Mouse (Mus musculus) left cerebral cortex, adult 2 months (tissue): ENCODE results near the gene Ttc3. TPM values are rescaled to one million over a fixed set of nuclear protein-coding genes. Genes with fewer than 3 reads are reported as not detected.
"Not testable (repeated sequence)": the region's sequence is repeated elsewhere in the genome, so short reads cannot be mapped to it uniquely, and the experiment has no call there.

Experiments used
- DNase-seq, 2 experiments: peaks; one replicate each; pipeline ENCODE4 v3.0.0; 2021 to 2022; ENCODE audit warnings: low spot score in 2 of 2, mixed read lengths in 1 of 2; ENCODE audit errors: extremely low spot score in 1 of 2
- H3K27ac ChIP-seq: fragments of 200-600 bp; 2 replicates; pipeline ENCODE4 v1.8.1; 2022
- H3K4me3 ChIP-seq: fragments of 200-600 bp; 2 replicates; pipeline ENCODE4 v1.8.1; 2022
- CTCF ChIP-seq: fragments of 200-600 bp; IDR thresholded peaks from 2 replicates; pipeline ENCODE4 v1.8.1; 2022; ENCODE audit warnings: antibody characterized with exemption, mild to moderate bottlenecking, moderate library complexity
- intact Hi-C: fragments of 180-260 bp; cut with DNase I; formaldehyde crosslinking; loops from one replicate; pipeline ENCODE4 v1.15.1; 2025
- long read RNA-seq, 2 experiments: library from polyadenylated mRNA; stranded (forward); transcript quantifications; one replicate each; pipeline ENCODE4 v2.0.0; 2021; ENCODE audit warnings: borderline mapping rate in 2 of 2
- total RNA-seq, 2 experiments: library from RNA; stranded (reverse); gene quantifications; 2 replicates each; pipeline ENCODE4 v1.2.3; 2021

The Ttc3 gene
- 100 to 1,000 TPM; 982 to 987 TPM for total RNA-seq
- long read RNA-seq, experiment 1, full-length matches to known transcripts: 7 of 703 reads
- long read RNA-seq, experiment 1, partial matches to known transcripts: 153 of 703 reads
- long read RNA-seq, experiment 1, other reads (novel, unspliced or antisense): 543 of 703 reads
- long read RNA-seq, experiment 2, full-length matches to known transcripts: 9 of 432 reads
- long read RNA-seq, experiment 2, partial matches to known transcripts: 81 of 432 reads
- long read RNA-seq, experiment 2, other reads (novel, unspliced or antisense): 342 of 432 reads

DNA sequence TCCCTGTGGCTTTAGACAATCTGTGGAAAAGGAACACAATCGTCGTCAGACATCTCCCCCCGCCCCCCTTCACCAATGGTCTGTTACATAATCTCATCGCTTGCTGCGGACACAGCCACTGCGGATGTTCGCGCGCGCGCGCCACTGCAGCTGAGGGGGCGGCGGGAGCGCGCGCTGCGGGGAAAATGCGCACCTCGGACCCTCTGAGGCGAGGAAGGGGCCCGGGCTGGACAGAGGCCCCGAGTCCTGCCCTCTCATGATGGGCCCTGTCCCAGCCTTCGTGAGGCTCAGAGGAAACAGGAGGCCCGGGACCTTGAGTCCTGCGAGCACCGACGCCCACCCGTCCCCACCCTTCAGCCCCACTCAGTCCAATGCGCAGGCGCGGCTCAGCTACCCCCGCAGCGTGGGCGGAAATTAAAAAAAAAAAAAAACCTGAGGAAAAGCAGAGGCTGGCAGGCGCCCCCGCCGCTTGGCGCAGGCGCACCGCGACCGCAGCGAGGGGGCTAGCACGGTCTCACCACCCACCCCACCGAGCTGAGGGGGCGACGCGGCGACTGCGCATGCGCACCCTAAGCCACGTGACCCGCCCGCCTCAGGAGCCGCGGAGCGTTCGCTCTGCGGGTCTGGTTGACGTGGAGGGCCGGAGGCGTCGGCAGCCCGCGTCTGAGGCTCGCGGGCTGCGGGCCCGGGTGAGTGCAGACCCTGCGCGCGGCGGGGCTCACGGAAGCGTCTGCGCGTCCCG is at the start of gene Ttc3:
TSS of gene Ttc3 (plus strand) at position 446 of the 742 bp plus-strand sequence.
- TF ChIP-seq CTCF: no peak; the same call in 1 of the 2 replicates
- H3K4me3 ChIP-seq: peak within 1 kb of the TSS; percentile 81
- DNase-seq: peak; percentile 97 to 98
- peak within 1 kb of the TSS; percentile 100 for H3K27ac ChIP-seq
- intact Hi-C loops: loop anchor here (1.0 kb wide), 2 partner anchors 57 to 199 kb away; partner anchors contain the start of gene Hlcs

- Histone ChIP-seq H3K4me3 (no peak overlapping the region), H3K27ac (no peak overlapping the region)
- no peak for TF ChIP-seq CTCF
- no peak for DNase-seq
- intact Hi-C loops: no loop called here
Observed at GRCm38 (mm10) chr16:94323681-94324080, 46.7 kb upstream of the Ttc3 start.

DNA sequence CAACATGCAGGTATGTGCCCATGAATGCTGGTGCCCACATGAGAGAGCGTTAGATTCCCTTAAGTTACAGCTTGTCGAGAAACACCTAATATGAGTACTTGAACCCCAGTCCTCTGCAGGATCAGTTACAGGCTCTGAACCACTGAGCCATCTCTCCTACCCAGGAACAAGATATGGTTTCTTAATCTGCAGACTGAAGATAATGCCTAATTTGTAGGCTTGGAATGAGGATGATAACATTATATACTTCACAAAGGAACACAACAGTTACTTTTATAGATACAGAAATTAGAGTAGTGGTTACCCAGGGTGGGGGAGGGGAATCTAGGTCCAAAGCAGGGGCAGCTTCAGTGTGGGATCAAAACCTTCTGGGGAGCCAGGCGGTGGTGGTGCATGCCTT is 44.4 kb upstream of the Ttc3 start:
- intact Hi-C loops: loop anchor here (5.0 kb wide), 1 partner anchor 59 kb away; no protein-coding TSS in a partner anchor
- Histone ChIP-seq H3K4me3 (no peak overlapping the region), H3K27ac (no peak overlapping the region)
- TF ChIP-seq CTCF: no peak
- no peak for DNase-seq

DNA sequence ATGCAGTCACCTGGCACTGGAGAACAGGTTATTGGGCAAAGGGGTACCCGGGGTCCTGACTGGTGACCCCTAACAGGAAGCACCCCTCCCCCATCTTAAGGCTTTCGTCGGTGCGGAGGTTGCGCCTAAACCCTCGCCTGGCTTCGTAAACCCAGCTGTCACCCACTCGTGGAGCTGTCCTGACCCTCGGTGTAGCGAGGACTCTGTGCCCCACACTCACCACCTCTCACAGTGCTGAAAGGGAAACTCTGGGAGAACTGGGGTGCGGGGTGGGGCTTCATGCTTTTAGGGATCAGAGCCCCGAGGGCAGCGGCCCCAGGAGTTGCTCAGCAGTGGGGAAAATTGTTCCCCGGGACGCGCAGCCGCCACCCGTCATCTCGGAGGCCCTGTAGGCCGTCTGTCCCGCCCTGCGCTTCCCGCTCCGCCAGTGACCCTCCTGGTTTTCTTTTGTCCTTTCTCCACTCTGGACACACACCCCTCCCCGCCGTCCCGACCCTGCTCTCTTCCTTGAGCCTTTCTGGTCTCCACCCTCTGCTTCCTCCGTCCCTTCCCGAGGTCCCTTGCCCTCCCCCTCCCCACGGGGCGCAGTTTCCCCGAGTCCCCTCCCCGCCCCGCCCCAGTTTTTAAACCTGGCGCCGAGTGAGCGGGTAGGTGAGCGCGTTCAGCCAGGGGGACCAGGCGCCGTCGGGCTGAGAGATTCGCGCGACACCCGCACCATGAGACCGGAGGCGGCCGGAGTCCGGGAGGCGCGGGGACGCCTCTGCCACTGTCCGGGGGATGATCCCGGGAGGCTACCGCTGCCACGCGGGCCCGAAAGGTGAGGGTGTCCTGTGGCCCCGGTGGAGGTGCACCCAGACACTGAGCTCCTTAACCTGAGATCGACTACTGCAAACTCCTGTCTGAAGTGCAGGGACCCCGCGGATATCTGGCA is 42.4 kb upstream of the Ttc3 start, which contains the start of gene Ripply3:
TSS of gene Ripply3 (plus strand) at position 640 of the 931 bp plus-strand sequence.
- Histone ChIP-seq H3K27ac (no peak within 1 kb of the TSS), H3K4me3 (peak within 1 kb of the TSS; percentile 43)
- intact Hi-C loops: loop anchor here (5.0 kb wide), 1 partner anchor 61 kb away; no protein-coding TSS in a partner anchor
- no peak for DNase-seq
- TF ChIP-seq CTCF: no peak

DNA sequence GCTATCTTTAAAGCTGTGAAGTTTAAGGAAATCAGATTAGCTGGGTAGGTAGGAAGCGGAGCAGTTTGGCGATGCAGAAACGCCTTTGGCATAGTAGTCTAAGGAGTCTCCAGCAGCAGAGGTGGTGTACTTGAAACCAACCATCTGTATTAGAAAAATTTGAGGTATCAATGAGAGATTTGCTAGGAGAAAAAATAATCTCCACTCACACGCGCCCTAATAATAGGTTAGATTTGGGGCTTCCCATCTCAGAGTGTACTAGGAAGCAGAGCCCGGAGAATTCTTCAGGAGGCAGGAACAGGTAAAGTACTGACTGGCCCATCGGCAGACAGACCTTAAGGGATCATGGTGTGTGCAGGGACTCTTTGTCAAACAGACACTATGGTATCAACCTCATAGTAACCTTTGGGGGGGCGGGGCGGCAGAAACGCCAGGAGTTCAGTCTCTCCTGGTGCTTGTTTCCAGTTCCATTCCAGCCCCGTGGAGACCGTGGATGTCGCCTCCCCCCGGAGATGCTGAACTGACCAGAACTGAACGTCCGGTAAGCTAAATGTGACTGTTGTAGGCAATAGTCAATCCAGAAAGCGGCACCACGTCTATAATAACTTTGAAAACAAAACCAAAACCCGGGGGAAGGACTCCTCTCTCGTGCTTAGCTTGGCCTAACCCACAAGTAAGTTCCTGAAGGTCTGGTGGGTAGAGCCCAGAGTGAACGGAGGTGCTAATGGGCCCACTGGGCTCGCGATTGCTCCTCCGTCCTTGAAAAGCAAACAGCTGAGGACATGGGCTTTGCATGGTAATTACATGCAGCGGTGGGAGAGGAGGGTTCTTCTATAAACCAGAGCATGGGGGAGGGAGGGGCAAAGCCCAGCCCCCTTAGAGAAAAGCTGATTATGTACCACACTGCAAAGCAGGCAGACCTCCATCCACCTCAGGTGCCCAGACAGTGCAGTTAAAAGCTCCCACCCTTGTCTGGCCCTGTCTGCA is 41.2 kb upstream of the Ttc3 start:
- Histone ChIP-seq H3K27ac (no peak overlapping the region), H3K4me3 (no peak overlapping the region)
- no peak for TF ChIP-seq CTCF
- intact Hi-C loops: loop anchor here (5.0 kb wide), 1 partner anchor 62 kb away; no protein-coding TSS in a partner anchor
- no peak for DNase-seq

- Histone ChIP-seq H3K27ac (no peak overlapping the region), H3K4me3 (no peak overlapping the region)
- no peak for DNase-seq
- TF ChIP-seq CTCF: no peak
- intact Hi-C loops: no loop called here
Observed at GRCm38 (mm10) chr16:94330429-94330828, 40.0 kb upstream of the Ttc3 start.

- no peak for TF ChIP-seq CTCF
- intact Hi-C loops: no loop called here
- Histone ChIP-seq H3K27ac (no peak overlapping the region), H3K4me3 (no peak overlapping the region)
- DNase-seq: no peak
Observed at GRCm38 (mm10) chr16:94331233-94331885, 39.1 kb upstream of the Ttc3 start.

GRCm38 (mm10) chr16:94331886-94332252 is 38.5 kb upstream of the Ttc3 start:
- Histone ChIP-seq H3K27ac (no peak overlapping the region), H3K4me3 (no peak overlapping the region)
- peak; percentile 85 for TF ChIP-seq CTCF
- peak in 1 of 2 experiments; percentile 46 for DNase-seq
- intact Hi-C loops: no loop called here

DNA sequence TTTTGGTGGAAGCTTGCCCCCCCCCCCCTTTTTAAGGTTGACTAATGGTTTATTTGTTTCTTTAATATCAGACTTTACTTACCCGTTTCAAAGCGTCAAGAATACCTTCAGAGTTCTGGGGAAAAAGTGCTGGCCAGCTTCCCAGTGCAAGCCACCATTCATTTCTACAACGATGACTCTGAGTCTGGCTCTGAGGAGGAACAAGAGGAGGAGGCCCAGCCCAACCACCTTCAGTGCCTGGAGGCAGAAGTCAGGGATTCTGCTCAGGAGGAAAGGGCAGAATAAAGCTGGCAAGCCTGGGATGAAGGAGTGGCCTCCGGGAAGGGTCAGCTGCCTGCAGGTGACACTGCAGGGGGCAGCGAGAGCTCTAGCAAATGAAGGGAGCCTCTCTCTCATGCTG is 34.8 kb upstream of the Ttc3 start:
- DNase-seq: no peak
- intact Hi-C loops: no loop called here
- no peak overlapping the region for H3K4me3 ChIP-seq
- no peak for TF ChIP-seq CTCF
- no peak overlapping the region for H3K27ac ChIP-seq

DNA sequence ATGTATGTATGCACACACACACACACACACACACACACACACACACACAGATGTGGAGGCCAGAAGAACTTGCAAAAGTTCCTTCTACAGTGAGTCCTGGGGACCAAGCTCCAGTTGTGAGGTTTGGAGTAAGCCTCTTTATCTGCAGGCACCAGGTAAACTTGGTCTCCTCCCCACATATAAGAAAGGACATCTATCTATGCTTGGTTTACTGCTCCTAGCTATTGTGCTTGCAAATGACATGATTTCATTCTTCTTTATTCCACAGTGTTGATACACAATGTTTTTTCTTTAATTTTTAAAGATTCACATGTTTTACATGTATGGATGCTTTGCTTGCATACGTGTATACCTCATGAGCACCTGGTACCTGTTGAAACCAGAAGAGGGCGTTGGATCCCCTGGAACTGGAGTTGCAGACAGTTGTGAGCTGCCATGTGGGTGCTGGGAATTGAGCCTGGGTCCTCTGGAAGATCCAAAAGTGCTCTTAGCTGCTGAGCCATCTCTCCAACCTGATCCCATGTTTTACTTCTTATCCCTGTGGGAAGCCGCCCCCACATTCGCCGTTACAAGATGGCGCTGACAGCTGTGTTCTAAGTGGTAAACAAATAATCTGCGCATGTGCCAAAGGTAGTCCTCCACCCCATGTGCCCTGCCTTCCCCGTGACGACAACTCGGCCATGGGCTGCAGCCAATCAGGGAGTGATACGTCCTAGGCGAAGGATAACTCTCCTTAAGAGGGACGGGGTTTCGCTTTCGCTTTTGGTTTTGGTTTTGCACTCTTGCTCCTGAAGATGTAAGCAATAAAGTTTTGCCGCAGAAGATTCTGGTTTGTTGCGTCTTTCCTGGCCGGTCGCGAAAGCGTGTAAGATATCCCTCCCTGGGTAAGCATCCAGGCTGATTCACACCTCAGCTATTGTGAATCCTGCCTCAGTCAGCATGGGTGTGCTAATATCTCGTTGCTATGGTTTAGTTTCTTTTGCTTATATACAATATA is 31.0 kb upstream of the Ttc3 start:
- H3K27ac ChIP-seq, H3K4me3 ChIP-seq, DNase-seq, intact Hi-C loops: not testable (repeated sequence)
